Mouse (Mus musculus) stomach, embryonic 15.5 days (tissue): Measurements from ENCODE around the gene Trp53. TPM values are rescaled to one million over a fixed set of nuclear protein-coding genes. Genes with fewer than 3 reads are reported as not detected.
"Not testable (repeated sequence)": the region's sequence is repeated elsewhere in the genome, so short reads cannot be mapped to it uniquely, and the experiment has no call there.

ENCODE experiments used
- ATAC-seq: fragments of 200-750 bp; cut with Nextera tagmentation; 2 replicates; pipeline ENCODE4 v1.8.0; 2017; ENCODE audit warnings: low read depth, moderate number of reproducible peaks, moderate TSS enrichment; ENCODE audit not compliant: insufficient read depth, low FRiP score
- H3K27ac ChIP-seq: fragments of 300-500 bp; sonication (generic); 2 replicates; pipeline ENCODE4 v1.5.1; 2015; ENCODE audit warnings: mild to moderate bottlenecking, inconsistent platforms
- H3K27me3 ChIP-seq: fragments of 300-500 bp; sonication (generic); replicated peaks from 2 replicates; pipeline ENCODE4 v1.6.1; 2015; ENCODE audit warnings: inconsistent platforms
- H3K36me3 ChIP-seq: fragments of 300-500 bp; sonication (generic); 2 replicates; pipeline ENCODE4 v1.6.1; 2015; ENCODE audit warnings: inconsistent platforms
- H3K4me1 ChIP-seq: fragments of 300-500 bp; sonication (generic); 2 replicates; pipeline ENCODE4 v1.6.1; 2015; ENCODE audit warnings: inconsistent platforms
- H3K4me2 ChIP-seq: fragments of 300-500 bp; sonication (generic); 2 replicates; pipeline ENCODE4 v1.6.1; 2015; ENCODE audit warnings: mild to moderate bottlenecking, inconsistent platforms
- H3K4me3 ChIP-seq: fragments of 300-500 bp; sonication (generic); replicated peaks from 2 replicates; pipeline ENCODE4 v1.5.1; 2015; ENCODE audit warnings: inconsistent platforms
- H3K9ac ChIP-seq: fragments of 300-500 bp; sonication (generic); 2 replicates; pipeline ENCODE4 v1.6.1; 2015; ENCODE audit warnings: inconsistent platforms
- H3K9me3 ChIP-seq: fragments of 300-500 bp; sonication (generic); 2 replicates; pipeline ENCODE4 v1.6.1; 2016; ENCODE audit warnings: inconsistent platforms
- WGBS: fragments of 180-500 bp; shearing (Covaris S2); methylation state at CpG from one replicate; pipeline ENCODE4 v1.1.7; 2015; 5-methylcytosine and 5-hydroxymethylcytosine counted together
- polyA plus RNA-seq: library from polyadenylated mRNA; unstranded; fragments of >200 nt; fragmentation: Nextera tagmentation; extraction: Ambion mirVana; gene quantifications from 2 replicates; pipeline ENCODE4 v1.2.1, GENCODE M21; 2015

Gene Trp53
- polyA plus RNA-seq, result 122 and 130 TPM in 2 replicates

DNA sequence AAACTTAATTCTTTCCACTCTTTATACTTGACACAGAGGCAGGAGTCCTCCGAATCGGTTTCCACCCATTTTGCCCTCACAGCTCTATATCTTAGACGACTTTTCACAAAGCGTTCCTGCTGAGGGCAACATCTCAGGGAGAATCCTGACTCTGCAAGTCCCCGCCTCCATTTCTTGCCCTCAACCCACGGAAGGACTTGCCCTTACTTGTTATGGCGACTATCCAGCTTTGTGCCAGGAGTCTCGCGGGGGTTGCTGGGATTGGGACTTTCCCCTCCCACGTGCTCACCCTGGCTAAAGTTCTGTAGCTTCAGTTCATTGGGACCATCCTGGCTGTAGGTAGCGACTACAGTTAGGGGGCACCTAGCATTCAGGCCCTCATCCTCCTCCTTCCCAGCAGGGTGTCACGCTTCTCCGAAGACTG, at the start of gene Trp53, which contains the start of gene Wrap53:
TSS of gene Trp53 (plus strand) at position 269 of the 424 bp plus-strand sequence.
TSS of gene Wrap53 (minus strand) at position 165 of the 424 bp plus-strand sequence.
- no peaks in the 10 kb centered on the region; the same call in 1 of the 2 replicates for H3K36me3 ChIP-seq
- H3K27me3 ChIP-seq, result no peaks in the 10 kb centered on the region
- peak within 1 kb of the TSS; percentile 73 for H3K9ac ChIP-seq
- peak within 1 kb of the TSS; percentile 79 for H3K4me2 ChIP-seq
- no peaks in the 10 kb centered on the region for H3K9me3 ChIP-seq
- under 1% methylated on average over 13 of the region's 13 CpGs for WGBS
- ATAC-seq, result peak; percentile 54
- peak within 1 kb of the TSS; percentile 80 for H3K4me3 ChIP-seq
- H3K4me1 ChIP-seq, result peaks cover 33% of the 10 kb centered on the region
- peak within 1 kb of the TSS; percentile 97 for H3K27ac ChIP-seq

DNA sequence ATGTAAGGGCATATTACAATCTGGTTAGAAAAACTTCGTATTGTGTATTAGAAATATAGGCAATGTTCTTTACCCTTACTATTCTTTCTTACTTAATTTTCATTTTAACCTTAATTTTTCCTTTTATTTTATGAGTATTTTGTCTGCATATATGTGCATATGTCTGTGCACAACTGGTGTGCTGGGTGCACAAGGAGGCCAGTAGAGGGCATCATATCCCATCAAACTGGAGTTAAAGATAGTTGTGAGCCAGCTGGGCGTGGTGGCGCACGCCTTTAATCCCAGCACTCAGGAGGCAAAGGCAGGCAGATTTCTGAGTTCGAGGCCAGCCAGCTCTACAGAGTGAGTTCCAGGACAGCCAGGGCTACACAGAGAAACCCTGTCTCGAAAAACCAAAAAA, 49.4 kb upstream of the Trp53 start:
- H3K4me2 ChIP-seq, H3K9me3 ChIP-seq, H3K4me3 ChIP-seq, H3K9ac ChIP-seq, H3K4me1 ChIP-seq, ATAC-seq, H3K27ac ChIP-seq, H3K36me3 ChIP-seq, H3K27me3 ChIP-seq: not testable (repeated sequence)
- WGBS, result 89% methylated on average over 6 of the region's 6 CpGs

DNA sequence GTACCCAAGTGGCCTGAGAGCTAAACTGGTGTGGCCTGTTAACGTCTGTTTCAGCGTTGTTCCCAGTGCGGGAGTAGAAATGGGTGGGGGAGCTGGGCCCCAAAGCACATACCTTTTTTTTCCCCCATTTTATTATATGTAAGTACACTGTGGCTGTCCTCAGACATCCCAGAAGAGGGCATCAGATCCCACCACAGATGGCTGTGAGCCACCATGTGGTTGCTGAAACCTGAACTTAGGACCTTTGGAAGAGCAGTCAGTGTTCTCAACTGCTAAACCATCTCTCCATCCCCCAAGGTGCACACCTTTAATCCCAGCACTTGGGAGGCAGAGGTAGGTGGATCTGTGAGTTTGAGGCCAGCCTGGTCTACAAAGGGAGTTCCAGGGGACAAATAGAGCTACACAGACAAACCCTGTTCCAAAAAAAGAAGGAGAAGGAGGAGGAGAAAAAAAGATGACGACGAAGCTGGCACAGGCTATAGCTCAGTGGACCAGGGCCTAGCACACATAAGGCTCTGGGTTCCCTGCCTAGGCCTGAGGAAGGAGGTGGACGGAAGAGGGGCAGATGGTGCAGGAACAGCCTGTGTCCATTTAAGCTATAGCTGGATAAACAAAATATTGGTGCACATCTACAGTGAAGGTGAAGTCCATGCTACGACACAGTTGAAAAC, 47.5 kb upstream of the Trp53 start:
- no peaks in the 10 kb centered on the region for H3K27me3 ChIP-seq
- no peak overlapping the region for H3K4me2 ChIP-seq
- no peak overlapping the region for H3K4me3 ChIP-seq
- no peaks in the 10 kb centered on the region for H3K4me1 ChIP-seq
- WGBS, result 77% methylated on average over 7 of the region's 7 CpGs
- H3K36me3 ChIP-seq, result no peaks in the 10 kb centered on the region
- ATAC-seq, result no peak
- no peak overlapping the region for H3K27ac ChIP-seq
- H3K9ac ChIP-seq, result no peak overlapping the region
- H3K9me3 ChIP-seq, result no peaks in the 10 kb centered on the region

DNA sequence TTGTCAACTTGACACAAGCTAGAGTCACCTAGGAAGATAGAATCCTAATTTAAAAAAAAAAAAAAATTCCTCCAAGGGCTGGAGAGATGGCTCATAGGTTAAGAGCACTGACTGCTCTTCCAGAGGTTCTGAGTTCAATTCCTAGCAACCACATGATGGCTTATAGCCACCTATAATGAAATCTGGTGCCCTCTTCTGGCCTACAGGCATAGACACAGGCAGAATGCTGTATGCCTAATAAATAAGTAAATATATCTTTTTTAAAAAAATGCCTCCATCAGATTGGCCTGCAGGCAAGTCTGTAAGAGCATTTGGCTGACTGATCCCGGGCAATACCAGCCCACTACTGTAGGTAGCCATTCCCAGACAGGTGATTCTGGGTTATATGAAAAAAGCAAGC, 45.2 kb upstream of the Trp53 start:
- Histone ChIP-seq H3K36me3 (no peaks in the 10 kb centered on the region), H3K27me3 (no peaks in the 10 kb centered on the region), H3K9ac (no peak overlapping the region), H3K27ac (no peak overlapping the region), H3K4me2 (no peak overlapping the region), H3K9me3 (no peaks in the 10 kb centered on the region), H3K4me1 (no peaks in the 10 kb centered on the region), H3K4me3 (no peak overlapping the region)
- ATAC-seq, result no peak
- 65% methylated on average over 1 of the region's 1 CpGs for WGBS

DNA sequence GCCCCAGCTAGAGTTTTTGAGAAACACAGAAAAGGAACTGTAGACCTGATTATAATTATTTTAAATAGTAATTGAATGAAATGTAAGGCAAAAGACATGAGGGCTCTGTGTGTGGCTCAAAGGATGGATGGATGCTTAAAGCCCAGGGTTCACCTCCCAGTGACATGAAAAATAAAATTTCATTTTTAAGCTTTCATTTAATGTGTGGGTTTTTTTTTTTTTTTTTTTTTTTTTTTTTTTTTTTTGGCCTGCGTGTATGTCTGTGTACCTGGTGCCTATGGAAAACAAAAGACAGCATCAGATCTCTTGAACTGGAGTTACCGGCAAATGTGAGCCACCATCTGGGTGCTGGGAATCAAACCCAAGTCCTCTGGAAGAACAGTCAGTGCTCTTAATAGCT, 39.5 kb upstream of the Trp53 start:
- Histone ChIP-seq H3K9ac (no peak overlapping the region), H3K27me3 (no peaks in the 10 kb centered on the region), H3K9me3 (no peaks in the 10 kb centered on the region), H3K36me3 (no peaks in the 10 kb centered on the region), H3K4me2 (no peak overlapping the region), H3K4me1 (no peaks in the 10 kb centered on the region), H3K27ac (no peak overlapping the region), H3K4me3 (no peak overlapping the region)
- WGBS, result 93% methylated on average over 2 of the region's 2 CpGs
- ATAC-seq, result no peak

DNA sequence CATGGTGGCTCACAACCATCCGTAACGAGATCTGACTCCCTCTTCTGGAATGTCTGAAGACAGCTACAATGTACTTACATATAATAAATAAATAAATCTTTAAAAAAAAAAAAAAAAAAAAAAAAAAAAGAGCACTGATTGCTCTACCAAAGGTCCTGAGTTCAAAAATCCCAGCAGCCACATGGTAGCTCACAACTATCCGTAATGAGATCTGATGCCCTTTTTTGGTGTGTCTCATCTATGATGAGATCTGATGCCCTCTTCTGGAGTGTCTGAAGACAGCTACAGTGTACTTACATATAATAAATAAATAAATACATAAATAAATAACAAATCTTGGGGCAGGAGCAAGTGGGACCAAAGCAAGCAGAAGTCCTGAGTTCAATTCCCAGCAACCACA, 38.4 kb upstream of the Trp53 start:
- WGBS, result 79% methylated on average over 1 of the region's 3 CpGs
- H3K9me3 ChIP-seq, H3K36me3 ChIP-seq, H3K27ac ChIP-seq, H3K9ac ChIP-seq, H3K4me3 ChIP-seq, H3K4me2 ChIP-seq, H3K27me3 ChIP-seq, ATAC-seq, H3K4me1 ChIP-seq: not testable (repeated sequence)

DNA sequence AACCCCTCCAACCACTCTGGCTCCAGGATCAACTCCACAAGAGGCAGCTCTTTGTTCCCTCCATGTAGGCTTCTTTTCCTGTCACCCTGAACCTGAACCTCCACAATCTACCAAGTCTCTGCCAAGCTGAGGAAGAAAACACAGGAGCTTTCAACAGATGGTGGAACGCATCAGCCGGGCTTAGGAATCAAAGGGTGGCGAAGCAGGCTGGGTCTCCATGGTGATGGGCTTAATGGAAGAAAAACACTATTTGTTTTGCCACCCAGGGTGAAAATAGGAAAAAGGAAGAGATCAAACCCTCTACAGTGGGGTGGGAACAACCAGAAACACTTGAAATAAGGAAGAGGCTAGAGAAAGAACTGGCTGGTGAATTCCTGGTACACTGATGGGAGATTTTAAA, 36.6 kb upstream of the Trp53 start:
- Histone ChIP-seq H3K27me3 (no peaks in the 10 kb centered on the region), H3K9me3 (no peaks in the 10 kb centered on the region), H3K4me3 (no peak overlapping the region), H3K9ac (no peak overlapping the region), H3K4me2 (no peak overlapping the region), H3K36me3 (no peaks in the 10 kb centered on the region), H3K27ac (no peak overlapping the region), H3K4me1 (peaks cover 24% of the 10 kb centered on the region)
- WGBS, result 34% methylated on average over 3 of the region's 3 CpGs
- ATAC-seq, result no peak

DNA sequence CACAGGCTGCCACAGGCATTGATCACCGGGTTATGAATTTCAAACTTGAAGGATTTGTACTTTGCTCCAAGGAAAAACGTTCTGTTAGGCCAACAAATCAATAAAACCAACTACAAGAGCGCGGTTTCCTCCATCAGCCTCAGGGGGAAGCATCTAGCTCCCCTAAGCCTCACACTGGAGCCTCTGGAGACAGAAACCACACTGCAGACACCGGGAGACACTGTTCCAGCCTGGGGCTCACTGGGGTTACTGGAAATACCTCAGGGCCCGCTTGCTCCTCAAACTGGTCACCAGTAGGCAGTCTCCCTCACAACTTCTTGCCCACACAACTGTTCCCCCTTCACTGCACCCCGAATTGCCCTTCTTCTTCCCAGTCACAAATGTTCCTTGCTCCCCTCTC, 34.2 kb upstream of the Trp53 start:
- peak overlapping the region; percentile 54 for H3K4me3 ChIP-seq
- H3K4me2 ChIP-seq, result peak overlapping the region; percentile 95
- no peaks in the 10 kb centered on the region for H3K36me3 ChIP-seq
- no peaks in the 10 kb centered on the region for H3K27me3 ChIP-seq
- H3K9me3 ChIP-seq, result no peaks in the 10 kb centered on the region
- H3K9ac ChIP-seq, result peak overlapping the region; percentile 64; the same call in 1 of the 2 replicates
- peak; percentile 17 for ATAC-seq
- peak overlapping the region; percentile 90 for H3K27ac ChIP-seq
- WGBS, result 12% methylated on average over 7 of the region's 7 CpGs
- peaks cover 24% of the 10 kb centered on the region for H3K4me1 ChIP-seq

DNA sequence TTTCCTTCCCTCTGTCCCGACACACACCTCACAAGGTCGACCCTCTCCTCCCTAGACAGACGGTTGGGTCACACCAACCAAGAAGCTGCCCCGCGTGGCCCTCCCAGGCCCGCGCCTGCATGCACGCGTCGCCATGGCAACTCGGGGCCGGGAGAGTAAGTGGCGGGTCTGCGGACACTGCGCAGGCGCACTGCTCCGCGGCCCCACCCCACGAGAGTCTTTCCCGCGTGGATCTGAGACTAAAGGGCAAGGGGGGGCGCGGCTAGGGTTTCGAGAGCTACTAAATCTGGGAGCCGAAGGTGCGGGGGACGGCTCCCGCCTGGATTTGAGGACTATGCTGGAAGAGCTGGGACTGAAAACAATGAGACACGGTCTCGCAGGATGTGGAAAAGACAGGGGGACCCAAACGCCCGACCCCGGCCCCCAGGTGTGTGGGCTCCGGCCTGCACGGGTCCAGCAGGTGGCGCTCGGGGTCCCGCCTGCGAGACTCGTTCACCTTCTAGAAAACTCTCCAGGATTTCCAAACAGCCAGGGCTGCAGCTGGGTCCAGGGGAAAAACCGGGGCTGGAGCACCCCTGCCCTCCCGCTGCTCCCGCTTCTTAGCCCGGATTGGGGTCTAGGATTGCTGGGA, 33.6 kb upstream of the Trp53 start:
- Histone ChIP-seq H3K4me2 (peak overlapping the region; percentile 95), H3K9me3 (no peaks in the 10 kb centered on the region), H3K4me1 (peaks cover 24% of the 10 kb centered on the region), H3K27ac (peak overlapping the region; percentile 90), H3K4me3 (peak overlapping the region; percentile 54), H3K27me3 (no peaks in the 10 kb centered on the region), H3K9ac (peak overlapping the region; percentile 64), H3K36me3 (no peaks in the 10 kb centered on the region)
- WGBS, result under 1% methylated on average over 44 of the region's 44 CpGs
- ATAC-seq, result peak; percentile 59

DNA sequence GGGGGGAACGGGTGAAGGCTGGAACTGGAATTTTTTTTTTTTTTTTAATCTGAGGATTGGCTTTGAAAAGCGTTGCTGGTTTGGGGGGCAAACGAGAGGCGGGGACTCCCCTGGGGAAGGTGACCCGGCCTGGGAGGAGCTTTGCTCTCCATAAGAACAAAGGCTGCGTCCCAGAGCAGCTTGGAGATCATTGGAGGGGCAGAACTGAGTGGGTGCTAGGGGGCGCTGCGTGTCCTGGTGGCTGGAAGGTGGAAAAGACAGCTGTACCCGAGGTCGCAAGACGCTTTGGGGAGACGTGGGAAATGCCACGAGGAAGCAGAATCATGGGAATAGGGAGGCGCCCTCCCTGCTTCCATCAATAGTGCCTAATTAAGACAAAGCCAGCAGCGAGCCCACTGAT, 33.1 kb upstream of the Trp53 start:
- H3K4me2 ChIP-seq, result peak overlapping the region; percentile 95
- H3K9me3 ChIP-seq, result no peaks in the 10 kb centered on the region
- H3K9ac ChIP-seq, result peak overlapping the region; percentile 64
- peak overlapping the region; percentile 90 for H3K27ac ChIP-seq
- 4% methylated on average over 15 of the region's 15 CpGs for WGBS
- peak overlapping the region; percentile 54 for H3K4me3 ChIP-seq
- no peaks in the 10 kb centered on the region for H3K36me3 ChIP-seq
- peaks cover 24% of the 10 kb centered on the region for H3K4me1 ChIP-seq
- no peak for ATAC-seq
- H3K27me3 ChIP-seq, result no peaks in the 10 kb centered on the region

DNA sequence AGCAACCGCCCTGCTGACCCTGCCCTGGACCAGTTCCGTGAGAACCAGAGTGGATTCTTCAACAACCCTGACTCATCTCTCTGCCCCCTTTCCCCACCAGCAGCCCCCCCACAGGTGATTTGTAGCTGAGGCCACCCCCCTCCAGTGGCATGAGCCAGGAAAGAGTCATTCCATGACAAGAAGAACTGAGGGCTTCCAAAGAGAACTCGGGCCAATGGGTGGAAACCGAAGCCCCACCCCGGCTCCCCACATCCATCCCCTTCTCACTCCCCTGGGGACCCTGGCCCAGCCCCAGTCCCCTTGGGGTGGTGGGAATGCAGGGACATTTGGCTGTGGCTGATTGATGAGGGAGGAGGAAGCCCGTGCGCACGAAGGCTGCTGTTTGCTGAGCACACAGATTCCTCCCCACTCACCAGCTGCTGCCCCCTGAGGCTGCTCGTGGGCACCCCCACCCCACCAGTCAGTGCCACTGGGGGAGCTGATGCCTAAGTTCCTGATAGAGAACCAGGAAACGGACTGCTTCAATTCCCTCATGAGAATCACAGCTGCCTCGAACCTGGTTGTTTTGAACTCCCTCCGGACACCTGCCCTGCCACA, 31.0 kb upstream of the Trp53 start, which contains the start of gene Dnah2:
TSS of gene Dnah2 (minus strand) at position 51 of the 597 bp plus-strand sequence.
- Histone ChIP-seq H3K36me3 (no peaks in the 10 kb centered on the region), H3K27ac (no peak within 1 kb of the TSS), H3K27me3 (0 out of 2 replicates have a peak, but pooled peaks cover 3% of the 10 kb centered on the region), H3K4me1 (peaks cover 24% of the 10 kb centered on the region), H3K9ac (no peak within 1 kb of the TSS), H3K4me3 (no peak within 1 kb of the TSS), H3K9me3 (no peaks in the 10 kb centered on the region), H3K4me2 (no peak within 1 kb of the TSS)
- no peak for ATAC-seq
- 30% methylated on average over 12 of the region's 12 CpGs for WGBS

DNA sequence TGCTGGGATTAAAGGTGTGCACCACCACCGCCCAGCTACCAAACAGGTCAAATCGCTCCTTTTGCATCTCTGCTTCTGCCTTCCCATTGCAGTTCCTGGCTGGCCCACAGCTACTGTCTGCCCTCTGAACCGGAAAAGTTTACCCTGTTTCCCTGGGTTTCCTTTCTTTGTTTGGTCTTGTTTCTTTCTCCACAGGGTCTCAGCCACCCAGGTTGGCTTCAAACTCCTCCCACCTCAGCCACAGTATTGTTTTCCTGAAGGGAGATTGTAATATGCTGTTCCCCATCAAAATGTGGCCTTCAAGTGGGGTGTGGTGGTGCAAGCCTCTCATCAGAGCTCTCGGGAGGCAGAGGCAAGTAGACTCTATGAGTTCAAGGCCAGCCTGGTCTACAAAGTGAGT, 28.8 kb upstream of the Trp53 start:
- no peaks in the 10 kb centered on the region for H3K36me3 ChIP-seq
- H3K4me1 ChIP-seq, result peaks cover 18% of the 10 kb centered on the region
- H3K4me2 ChIP-seq, result no peak overlapping the region
- no peak overlapping the region for H3K27ac ChIP-seq
- no peaks in the 10 kb centered on the region for H3K9me3 ChIP-seq
- no peak overlapping the region for H3K9ac ChIP-seq
- ATAC-seq, result no peak
- no peak overlapping the region for H3K4me3 ChIP-seq
- 67% methylated on average over 4 of the region's 4 CpGs for WGBS
- 0 out of 2 replicates have a peak, but pooled peaks cover 3% of the 10 kb centered on the region for H3K27me3 ChIP-seq
